Mouse (Mus musculus) testis, adult 2 months (tissue): Measurements from ENCODE around the gene Rbms1.

ENCODE experiments used
- CTCF ChIP-seq: fragments of 200-500 bp; IDR thresholded peaks from 2 replicates; pipeline ENCODE4 v1.5.1; 2012; ENCODE audit warnings: low read depth, mild to moderate bottlenecking, inconsistent platforms, low read length, moderate library complexity; ENCODE audit not compliant: control insufficient read depth, insufficient read depth, insufficient replicate concordance
- POLR2A ChIP-seq: fragments of 200-500 bp; IDR thresholded peaks from 2 replicates; pipeline ENCODE4 v1.6.1; 2012; ENCODE audit warnings: low read depth, mild to moderate bottlenecking, inconsistent platforms, low read length, moderate library complexity; ENCODE audit not compliant: control insufficient read depth

DNA sequence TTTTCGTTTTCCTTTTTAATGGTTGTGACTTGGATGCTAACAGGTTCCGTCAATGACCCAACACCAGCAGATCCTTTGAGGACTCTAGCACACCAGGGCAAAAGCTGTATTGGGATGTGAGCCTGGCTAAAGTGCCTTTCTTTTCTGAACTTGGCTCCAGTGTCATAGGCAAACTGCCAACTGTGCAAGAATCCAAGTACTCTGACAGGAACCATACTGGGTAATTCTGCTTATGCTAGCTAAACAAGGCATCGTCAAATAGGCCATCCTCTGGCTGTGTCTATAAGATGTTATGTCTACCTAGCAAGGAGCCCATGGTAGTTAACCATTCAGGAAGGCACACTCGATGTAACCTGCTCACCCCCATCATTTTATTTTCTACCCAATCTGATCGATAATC, 189.4 kb downstream of the Rbms1 start:
- no peak for TF ChIP-seq POLR2A
- no peak for TF ChIP-seq CTCF
